ENCODE assay signal across 8 mouse cellular contexts in the genomic region with DNA sequence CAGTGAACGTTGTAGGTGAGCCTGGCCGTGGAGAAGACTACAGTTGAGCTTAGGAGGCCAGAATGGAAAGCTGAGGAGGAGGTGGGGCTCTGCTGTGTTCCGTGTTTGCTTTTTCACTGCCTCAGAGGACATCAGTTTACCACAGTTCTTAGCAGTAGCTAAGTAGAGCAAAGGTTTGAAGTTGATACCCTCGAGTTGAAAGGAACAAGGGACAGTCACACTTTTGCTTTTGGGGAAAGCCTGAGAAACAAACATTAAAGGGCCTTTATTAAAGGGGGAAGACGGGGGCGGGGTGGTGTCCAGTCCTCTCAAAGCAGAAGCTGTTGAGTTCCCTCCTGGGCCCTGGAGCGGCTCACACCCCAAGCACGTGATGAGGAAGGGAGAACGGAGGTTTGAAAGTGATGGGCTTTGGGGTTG. TPM values are rescaled to one million over a fixed set of nuclear protein-coding genes. Genes with fewer than 3 reads are reported as not detected.
DNase-seq lines count a peak whose midpoint lies in the region; ATAC-seq and TF ChIP-seq lines count a peak whose summit lies in the region.

No protein-coding gene starts in this region.

- intact Hi-C loops in heart, postnatal 14 days (cut with DNase I): no loop called here

- peak overlapping the region; percentile 98 for H3K27ac ChIP-seq in bone marrow macrophage, adult 2 months (ENCODE audit: insufficient read depth, low read depth, low read length)
- peak overlapping the region; percentile 36; the same call in 1 of the 2 replicates for H3K27ac ChIP-seq in heart, embryonic 15.5 days
- no peak overlapping the region for H3K27ac ChIP-seq in liver, embryonic 14.5 days

- H3K4me1 ChIP-seq in bone marrow macrophage, adult 2 months (ENCODE audit: control insufficient read depth, insufficient read depth, low read length): peaks cover 47% of the 10 kb centered on the region
- peaks cover 28% of the 10 kb centered on the region for H3K4me1 ChIP-seq in heart, embryonic 15.5 days (replicated peaks)
- peaks cover 2 to 15% of the 10 kb centered on the region in 2 experiments; a peak in 3 of 4 replicates for H3K4me1 ChIP-seq in liver, embryonic 14.5 days (replicated peaks; ENCODE audit: control insufficient read depth in 2 of 2, insufficient read depth in 2 of 2, low read length in 1 of 2)

- DNase-seq in heart, adult 18-20 months: peak; percentile 47 to 52
- DNase-seq in heart, postnatal 14 days: no peak
- no peak for DNase-seq in liver, embryonic 14.5 days (ENCODE audit: low read depth in 3 of 3, low spot score in 3 of 3)
- DNase-seq in MN1 (ENCODE audit: low spot score): no peak
- no peak for DNase-seq in cerebellum, adult 18-20 months

- H3K4me2 ChIP-seq in heart, embryonic 15.5 days: peak overlapping the region; percentile 100
- H3K4me2 ChIP-seq in liver, embryonic 14.5 days (ENCODE audit: low read depth): peak overlapping the region; percentile 85

- no peak for TF ChIP-seq EP300 in liver, embryonic 14.5 days (IDR thresholded peaks at IDR 0.05; ENCODE audit: low read depth)

- H3K9me3 ChIP-seq in heart, embryonic 15.5 days (replicated peaks): no peaks in the 10 kb centered on the region
- no peaks in the 10 kb centered on the region for H3K9me3 ChIP-seq in liver, embryonic 14.5 days (ENCODE audit: control insufficient read depth, low read length)

- 11% methylated on average over 9 of the region's 9 CpGs for WGBS in heart, embryonic 15.5 days
- WGBS in liver, embryonic 14.5 days (ENCODE audit: insufficient replicate concordance): 10% methylated on average over 9 of the region's 9 CpGs

- TF ChIP-seq POLR2A in bone marrow macrophage, adult 2 months (IDR thresholded peaks at IDR 0.05; ENCODE audit: borderline replicate concordance, low read depth, low read length): no peak

- TF ChIP-seq CTCF in bone marrow macrophage, adult 2 months (IDR thresholded peaks at IDR 0.05; ENCODE audit: low read depth, low read length): no peak
- no peak for TF ChIP-seq CTCF in liver, embryonic 14.5 days (IDR thresholded peaks at IDR 0.05; ENCODE audit: low read depth)

- H3K9ac ChIP-seq in heart, embryonic 15.5 days: peak overlapping the region; percentile 68; the same call in 1 of the 2 replicates
- H3K9ac ChIP-seq in liver, embryonic 14.5 days (replicated peaks): no peak overlapping the region

- no peak for ATAC-seq in heart, embryonic 15.5 days (replicated peaks; ENCODE audit: insufficient number of reproducible peaks, insufficient read depth, low FRiP score, low read depth)
- ATAC-seq in liver, embryonic 14.5 days (ENCODE audit: insufficient read depth): no peak
- ATAC-seq in monocyte, adult 5-6 weeks (replicated peaks; ENCODE audit: insufficient number of reproducible peaks, low FRiP score, low TSS enrichment, poor library complexity, severe bottlenecking): peak; percentile 75

- peak overlapping the region; percentile 80 for H3K4me3 ChIP-seq in bone marrow macrophage, adult 2 months (ENCODE audit: insufficient read depth, low read length)
- peak overlapping the region; percentile 66 for H3K4me3 ChIP-seq in heart, embryonic 15.5 days
- peak overlapping the region; percentile 51 to 58 for H3K4me3 ChIP-seq in liver, embryonic 14.5 days (ENCODE audit: insufficient read depth in 1 of 2, low read depth in 2 of 2, low read length in 2 of 2)

- H3K27me3 ChIP-seq in heart, embryonic 15.5 days: peaks cover 10% of the 10 kb centered on the region; the same call in 1 of the 2 replicates
- H3K27me3 ChIP-seq in liver, embryonic 14.5 days (ENCODE audit: control insufficient read depth, insufficient read depth, low read length): peaks cover 5% of the 10 kb centered on the region; the same call in 1 of the 2 replicates

- no peaks in the 10 kb centered on the region for H3K36me3 ChIP-seq in heart, embryonic 15.5 days
- H3K36me3 ChIP-seq in liver, embryonic 14.5 days (replicated peaks; ENCODE audit: control insufficient read depth, insufficient read depth, low read depth): no peaks in the 10 kb centered on the region

RNA-seq across cellular contexts. Expression of a gene that starts 1.1 kb away (rescaled TPM):
- total RNA-seq in heart, adult 18-20 months (2021): 10 to 100 TPM; 34.0 to 34.4 TPM
- total RNA-seq in heart, postnatal 14 days (2021): 10 to 100 TPM; 50.4 to 54.5 TPM
- polyA plus RNA-seq in bone marrow macrophage, adult 2 months (2012; ENCODE audit: insufficient read depth, insufficient read length, missing spikeins): 49.3 and 57.2 TPM in 2 replicates
- polyA plus RNA-seq in heart, embryonic 15.5 days (2015; fragmentation: Nextera tagmentation; extraction: Ambion mirVana): 9.7 and 12.2 TPM in 2 replicates
- polyA plus RNA-seq in liver, embryonic 14.5 days (2012; rRNA removed): 4.8 and 5.4 TPM in 2 replicates
- 5.4 TPM in 2 replicates for polyA plus RNA-seq in liver, embryonic 14.5 days (2014; fragmentation: Nextera tagmentation; extraction: Ambion mirVana)
- total RNA-seq in monocyte, adult 5-6 weeks (2017): 13.0 to 29.9 TPM (median 18.2 TPM) in 3 replicates

Comparison
In these comparisons a context has a peak if more than half of its experiments do, and no peak if none do; other contexts are left out.
1. DNase-seq: peak in heart, adult 18-20 months (2 of 2); none in heart, postnatal 14 days (0 of 2), liver, embryonic 14.5 days (0 of 3), MN1 (single experiment) and cerebellum, adult 18-20 months (0 of 2).
2. Peak in every context shown above with its lines, with median percentiles within 50 percentile points of each other: H3K4me3 ChIP-seq.